Mouse (Mus musculus) kidney, embryonic 16.5 days (tissue): ENCODE results near the gene Cabp2. TPM values are rescaled to one million over a fixed set of nuclear protein-coding genes. Genes with fewer than 3 reads are reported as not detected.
"Not testable (repeated sequence)": the region's sequence is repeated elsewhere in the genome, so short reads cannot be mapped to it uniquely, and the experiment has no call there.

Experiments used
- ATAC-seq: fragments of 200-750 bp; cut with Nextera tagmentation; 2 replicates; pipeline ENCODE4 v1.8.0; 2017; ENCODE audit warnings: moderate TSS enrichment; ENCODE audit not compliant: low FRiP score, low TSS enrichment
- H3K27ac ChIP-seq: fragments of 300-500 bp; sonication (generic); 2 replicates; pipeline ENCODE4 v1.5.1; 2014; ENCODE audit warnings: low read length
- H3K27me3 ChIP-seq: fragments of 300-500 bp; sonication (generic); 2 replicates; pipeline ENCODE4 v1.6.1; 2014; ENCODE audit warnings: low read length, control low read depth, mixed read lengths; ENCODE audit not compliant: insufficient read depth
- H3K36me3 ChIP-seq: fragments of 300-500 bp; sonication (generic); 2 replicates; pipeline ENCODE4 v1.6.1; 2014; ENCODE audit warnings: low read length, control low read depth, mixed read lengths; ENCODE audit not compliant: insufficient read depth
- H3K4me1 ChIP-seq: fragments of 300-500 bp; sonication (generic); 2 replicates; pipeline ENCODE4 v1.6.1; 2014; ENCODE audit warnings: low read length, control low read depth, mixed read lengths; ENCODE audit not compliant: insufficient read depth
- H3K4me2 ChIP-seq: fragments of 300-500 bp; sonication (generic); replicated peaks from 2 replicates; pipeline ENCODE4 v1.6.1; 2014; ENCODE audit warnings: low read depth, low read length
- H3K4me3 ChIP-seq: fragments of 300-500 bp; sonication (generic); 2 replicates; pipeline ENCODE4 v1.5.1; 2014; ENCODE audit warnings: mild to moderate bottlenecking, low read length
- H3K9ac ChIP-seq: fragments of 300-500 bp; sonication (generic); replicated peaks from 2 replicates; pipeline ENCODE4 v1.6.1; 2014; ENCODE audit warnings: low read length
- H3K9me3 ChIP-seq: fragments of 300-500 bp; sonication (generic); 2 replicates; pipeline ENCODE4 v1.6.1; 2016; ENCODE audit warnings: low read length, control low read depth
- WGBS: fragments of 180-500 bp; shearing (Covaris S2); extraction: QIAGEN DNeasy Blood & Tissue Kit; methylation state at CpG from one replicate; pipeline ENCODE4 v1.1.7; 2014; 5-methylcytosine and 5-hydroxymethylcytosine counted together
- polyA plus RNA-seq: library from polyadenylated mRNA; unstranded; fragments of >200 nt; fragmentation: Nextera tagmentation; extraction: Ambion mirVana; gene quantifications from 2 replicates; pipeline ENCODE4 v1.2.1, GENCODE M21; 2015

Gene Cabp2
- polyA plus RNA-seq, 1 experiment from 2014 or later: 0.21 TPM

- H3K36me3 ChIP-seq, H3K4me3 ChIP-seq, H3K27me3 ChIP-seq, H3K9me3 ChIP-seq, H3K4me2 ChIP-seq, H3K27ac ChIP-seq, ATAC-seq, H3K4me1 ChIP-seq, H3K9ac ChIP-seq: not testable (repeated sequence)
- 88% methylated on average over 5 of the region's 5 CpGs for WGBS
Observed at GRCm38 (mm10) chr19:4044109-4044508, 37.3 kb upstream of the Cabp2 start.

DNA sequence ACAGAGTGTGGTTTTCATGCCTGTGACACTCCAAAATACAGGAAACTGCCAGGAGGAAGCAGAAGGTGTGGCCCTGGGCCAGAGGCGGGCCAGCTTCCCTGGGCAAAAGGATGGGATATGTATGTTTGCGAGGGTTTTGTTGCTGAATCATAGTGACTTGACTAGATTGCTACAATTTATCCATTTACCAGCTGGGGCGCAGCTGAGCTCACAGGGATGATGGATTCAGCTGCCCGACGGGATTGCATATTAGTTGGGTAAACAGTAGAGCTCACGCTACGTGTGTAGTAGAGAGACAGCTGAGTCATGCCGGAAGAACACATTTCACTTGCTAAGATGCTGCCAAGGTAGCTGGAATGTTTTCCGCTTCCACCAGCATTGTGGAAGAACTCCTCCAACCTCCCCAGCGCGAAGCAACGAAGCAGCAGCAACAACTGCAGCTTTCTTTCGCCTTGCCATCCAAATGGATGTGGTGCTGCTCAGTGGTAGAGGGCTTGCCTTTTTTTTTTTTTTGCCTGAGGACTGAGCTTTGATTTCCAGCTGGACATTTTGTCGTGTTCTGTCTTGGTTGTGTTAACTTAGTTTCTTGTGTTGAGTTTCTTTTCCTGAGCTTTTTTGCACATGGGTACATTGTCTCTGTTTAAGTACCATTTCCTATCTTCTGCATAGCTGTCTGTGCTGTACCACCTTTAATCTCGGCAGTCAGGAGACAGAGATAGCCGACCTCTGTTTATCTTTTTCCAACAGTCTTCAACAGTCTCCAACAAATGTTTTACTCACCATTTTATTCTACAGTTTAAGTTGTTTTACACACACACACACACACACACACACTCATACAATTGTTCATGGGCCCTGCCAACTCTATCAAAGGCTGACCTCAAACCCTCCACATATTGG is 35.2 kb upstream of the Cabp2 start, which contains the start of gene Gstp2:
TSS of gene Gstp2 (minus strand) at position 58 of the 900 bp plus-strand sequence.
- H3K27me3 ChIP-seq: no peaks in the 10 kb centered on the region
- no peak within 1 kb of the TSS; the same call in 1 of the 2 replicates for H3K27ac ChIP-seq
- no peaks in the 10 kb centered on the region; the same call in 1 of the 2 replicates for H3K9me3 ChIP-seq
- WGBS: 45% methylated on average over 16 of the region's 16 CpGs
- H3K36me3 ChIP-seq: no peaks in the 10 kb centered on the region
- H3K9ac ChIP-seq: no peak within 1 kb of the TSS
- no peaks in the 10 kb centered on the region for H3K4me1 ChIP-seq
- H3K4me3 ChIP-seq: no peak within 1 kb of the TSS
- no peak for ATAC-seq
- peak within 1 kb of the TSS; percentile 33 for H3K4me2 ChIP-seq

DNA sequence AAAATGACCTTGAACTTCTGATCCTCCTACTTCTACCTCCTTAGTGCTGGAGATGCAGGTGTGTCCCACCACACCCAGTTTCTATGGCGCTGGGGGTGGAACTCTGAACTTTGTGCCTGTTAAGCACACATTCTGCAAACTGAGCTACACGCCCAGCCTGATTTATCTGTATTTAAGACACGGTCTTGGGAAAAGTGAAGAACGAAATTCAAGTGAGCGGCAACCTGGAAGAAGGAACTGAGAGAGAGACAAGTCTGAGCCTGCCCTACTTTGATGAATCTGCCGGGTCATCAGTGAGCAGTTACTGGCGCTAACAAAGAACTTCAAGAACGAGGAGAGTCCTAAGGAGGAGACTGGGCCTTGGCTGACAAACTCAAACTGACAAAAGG is 34.5 kb upstream of the Cabp2 start:
- no peaks in the 10 kb centered on the region for H3K27me3 ChIP-seq
- H3K4me3 ChIP-seq: no peak overlapping the region
- ATAC-seq: no peak
- no peaks in the 10 kb centered on the region for H3K4me1 ChIP-seq
- no peaks in the 10 kb centered on the region for H3K36me3 ChIP-seq
- no peak overlapping the region for H3K4me2 ChIP-seq
- H3K27ac ChIP-seq: no peak overlapping the region
- no peaks in the 10 kb centered on the region; the same call in 1 of the 2 replicates for H3K9me3 ChIP-seq
- 85% methylated on average over 8 of the region's 8 CpGs for WGBS
- no peak overlapping the region for H3K9ac ChIP-seq

DNA sequence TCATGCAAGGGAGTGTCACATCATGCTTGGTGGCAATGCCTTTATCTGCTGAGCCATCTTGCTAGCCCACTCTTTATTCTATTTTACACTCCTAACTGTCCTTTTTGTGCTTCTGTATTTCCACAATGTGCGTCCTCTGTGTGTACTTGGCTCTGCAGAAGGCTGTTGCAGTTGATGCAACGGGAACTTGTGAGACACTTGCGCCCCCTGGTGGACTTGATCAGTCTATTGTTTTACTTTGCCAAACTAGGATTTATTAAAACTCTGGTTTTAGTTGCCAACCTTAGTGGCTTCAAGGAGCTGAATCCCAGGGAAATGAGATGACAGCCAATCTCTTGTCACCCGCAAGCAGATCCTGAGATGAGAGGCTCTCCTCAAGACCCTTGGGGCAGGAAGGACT is 33.5 kb upstream of the Cabp2 start:
- H3K36me3 ChIP-seq: no peaks in the 10 kb centered on the region
- no peak overlapping the region for H3K4me3 ChIP-seq
- no peak for ATAC-seq
- H3K27me3 ChIP-seq: no peaks in the 10 kb centered on the region
- H3K4me2 ChIP-seq: no peak overlapping the region
- no peaks in the 10 kb centered on the region; the same call in 1 of the 2 replicates for H3K9me3 ChIP-seq
- H3K4me1 ChIP-seq: no peaks in the 10 kb centered on the region
- WGBS: 21% methylated on average over 4 of the region's 4 CpGs
- H3K9ac ChIP-seq: no peak overlapping the region
- no peak overlapping the region for H3K27ac ChIP-seq

DNA sequence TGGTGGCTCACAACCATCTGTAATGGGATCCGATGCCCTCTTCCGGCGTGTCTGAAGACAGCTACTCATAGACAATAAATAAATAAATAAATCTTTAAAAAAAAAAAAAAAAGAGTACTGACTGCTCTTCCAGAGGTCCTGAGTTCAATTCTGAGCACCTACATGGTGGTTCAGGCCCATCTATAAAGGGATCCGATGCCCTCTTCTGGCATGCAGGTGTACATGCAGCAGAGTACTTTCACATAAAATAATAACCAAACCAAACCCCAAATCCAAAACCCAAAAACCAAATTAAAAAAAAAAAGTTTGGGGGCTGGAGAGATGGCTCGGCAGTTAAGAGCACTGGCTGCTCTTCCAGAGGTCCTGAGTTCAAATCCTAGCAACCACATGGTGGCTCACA is 32.3 kb upstream of the Cabp2 start:
- not testable (repeated sequence) for H3K9ac ChIP-seq, ATAC-seq, H3K4me2 ChIP-seq, H3K36me3 ChIP-seq, H3K27me3 ChIP-seq, H3K4me3 ChIP-seq, H3K9me3 ChIP-seq, H3K4me1 ChIP-seq, H3K27ac ChIP-seq
- 79% methylated on average over 5 of the region's 5 CpGs for WGBS

DNA sequence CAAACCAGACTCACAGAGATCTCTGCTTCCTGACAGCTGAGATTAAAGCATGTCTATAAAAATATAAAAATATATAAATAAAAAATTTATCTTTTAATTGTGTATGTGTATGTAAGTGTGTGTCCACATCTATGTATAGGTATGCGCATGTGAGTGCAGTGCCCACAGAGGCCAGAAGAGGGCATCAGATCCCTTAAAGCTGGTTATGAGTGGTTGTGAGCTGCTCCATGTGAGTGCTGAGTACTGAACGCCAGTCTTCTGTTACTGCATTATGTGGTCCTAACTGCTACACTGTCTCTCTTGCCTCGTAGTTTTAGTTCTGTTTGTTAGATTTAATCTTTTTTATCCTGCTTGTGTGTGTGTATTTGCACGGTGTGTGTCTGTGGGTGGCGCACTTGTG is 30.4 kb upstream of the Cabp2 start:
- H3K9me3 ChIP-seq: no peaks in the 10 kb centered on the region; the same call in 1 of the 2 replicates

DNA sequence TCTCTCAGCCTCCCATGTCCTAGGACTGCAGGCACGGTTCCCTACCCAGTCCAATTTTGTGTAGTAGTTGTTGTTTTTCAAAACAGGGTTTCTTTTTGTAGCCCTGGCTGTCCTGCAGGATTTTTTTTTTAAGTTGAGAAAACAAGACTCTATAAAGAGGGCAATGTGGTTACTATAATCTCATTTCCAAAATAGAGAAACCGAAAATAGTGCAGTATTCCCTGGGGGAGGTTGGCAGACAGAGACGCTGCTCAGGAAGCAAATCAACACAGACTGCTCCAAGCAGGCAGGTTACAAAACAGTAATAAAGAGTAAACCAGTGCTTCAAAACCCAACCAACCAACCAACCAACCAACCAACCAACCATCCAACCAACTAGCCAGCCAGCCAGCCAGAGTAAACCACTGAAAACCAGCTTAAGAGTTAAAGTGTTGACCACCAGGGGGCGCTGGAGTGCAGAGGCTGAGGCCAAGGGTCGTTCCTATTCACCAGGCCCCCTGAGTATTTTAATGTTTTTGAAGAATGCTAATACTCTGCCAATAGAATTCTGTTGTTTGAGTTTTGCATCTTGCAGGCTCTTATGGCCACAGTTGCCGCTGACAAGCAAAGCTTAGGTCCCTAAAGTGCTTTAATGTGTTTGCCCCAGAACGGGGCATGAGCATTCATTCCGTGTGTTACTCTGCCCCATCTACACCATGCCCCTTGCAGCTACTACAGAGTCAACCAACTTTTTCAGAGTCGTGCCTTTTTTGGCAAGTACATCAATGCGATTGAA is 29.4 kb upstream of the Cabp2 start:
- Histone ChIP-seq H3K4me1 (no peaks in the 10 kb centered on the region), H3K36me3 (no peaks in the 10 kb centered on the region), H3K9me3 (no peaks in the 10 kb centered on the region; the same call in 1 of the 2 replicates), H3K9ac (no peak overlapping the region), H3K27me3 (no peaks in the 10 kb centered on the region), H3K4me2 (no peak overlapping the region), H3K4me3 (no peak overlapping the region), H3K27ac (no peak overlapping the region)
- ATAC-seq: no peak
- 52% methylated on average over 10 of the region's 10 CpGs for WGBS

More for the DNA sequence above, 30.4 kb upstream of the Cabp2 start:
- 91% methylated on average over 5 of the region's 5 CpGs for WGBS
- no peak overlapping the region for H3K4me3 ChIP-seq
- H3K4me2 ChIP-seq: no peak overlapping the region
- no peaks in the 10 kb centered on the region for H3K4me1 ChIP-seq
- H3K9ac ChIP-seq: no peak overlapping the region
- H3K27me3 ChIP-seq: no peaks in the 10 kb centered on the region
- no peaks in the 10 kb centered on the region for H3K36me3 ChIP-seq
- no peak for ATAC-seq
- H3K27ac ChIP-seq: no peak overlapping the region

DNA sequence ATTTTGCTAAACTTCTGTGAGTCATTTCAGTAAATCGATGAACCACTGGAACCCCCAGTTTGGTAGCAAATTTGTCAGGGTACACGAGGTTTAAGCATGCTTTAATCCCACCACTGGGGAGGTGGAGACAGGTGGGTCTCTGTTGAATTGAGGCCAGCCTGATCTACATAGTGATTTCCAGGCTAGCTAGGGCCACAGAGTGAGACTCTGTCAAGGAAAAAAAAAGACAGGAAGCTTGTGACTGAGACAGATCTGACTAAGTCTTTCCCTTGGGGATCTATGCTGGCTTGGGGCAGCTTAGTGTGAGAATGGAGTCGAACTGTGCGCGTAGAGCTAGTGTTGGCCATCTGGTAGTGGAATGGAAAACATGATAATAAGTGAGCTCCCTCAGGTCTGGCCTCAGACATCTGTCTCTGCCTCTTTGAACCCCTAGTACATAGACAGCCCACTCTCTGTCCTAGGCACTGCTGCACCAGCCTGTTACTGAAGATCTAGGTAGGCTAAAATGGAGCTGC is 28.8 kb upstream of the Cabp2 start:
- no peaks in the 10 kb centered on the region for H3K4me1 ChIP-seq
- 75% methylated on average over 5 of the region's 5 CpGs for WGBS
- no peaks in the 10 kb centered on the region for H3K27me3 ChIP-seq

DNA sequence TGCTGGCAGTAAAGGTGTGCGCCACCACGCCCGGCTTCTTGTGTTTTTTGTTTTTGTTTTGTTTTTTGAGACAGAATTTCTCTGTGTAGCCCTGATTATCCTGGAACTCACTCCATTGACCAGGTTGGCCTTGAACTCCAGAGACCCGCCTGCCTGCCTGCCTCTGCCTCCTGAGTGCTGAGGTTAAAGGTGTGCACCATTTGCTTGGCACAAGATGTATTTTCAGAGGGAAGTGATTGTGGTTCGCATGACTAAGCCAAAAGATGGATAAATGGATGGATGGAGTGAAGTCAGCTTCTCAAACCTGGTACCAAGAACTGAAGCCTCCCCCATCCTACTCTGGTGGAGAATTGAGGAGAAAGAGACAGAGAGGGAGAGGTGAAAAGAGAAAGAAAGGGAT is 26.8 kb upstream of the Cabp2 start:
- WGBS: 91% methylated on average over 5 of the region's 5 CpGs
- no peak overlapping the region for H3K9ac ChIP-seq
- no peak overlapping the region for H3K4me3 ChIP-seq
- H3K4me2 ChIP-seq: no peak overlapping the region
- H3K27ac ChIP-seq: no peak overlapping the region
- no peaks in the 10 kb centered on the region for H3K27me3 ChIP-seq
- no peaks in the 10 kb centered on the region; the same call in 1 of the 2 replicates for H3K9me3 ChIP-seq
- ATAC-seq: no peak
- no peaks in the 10 kb centered on the region for H3K36me3 ChIP-seq
- H3K4me1 ChIP-seq: no peaks in the 10 kb centered on the region

More for the DNA sequence above, 28.8 kb upstream of the Cabp2 start:
- ATAC-seq: no peak
- Histone ChIP-seq H3K4me3 (no peak overlapping the region), H3K27ac (no peak overlapping the region), H3K4me2 (no peak overlapping the region), H3K9me3 (no peaks in the 10 kb centered on the region; the same call in 1 of the 2 replicates), H3K36me3 (no peaks in the 10 kb centered on the region), H3K9ac (no peak overlapping the region)
